Mouse (Mus musculus): ENCODE measurements around the gene Gm16429.
"Not testable (repeated sequence)": the region's sequence is repeated elsewhere in the genome, so short reads cannot be mapped to it uniquely, and the experiment has no call there.

Gene Gm16429

GRCm38 (mm10) chr5:93928952-93929351 is at the start of gene Gm16429:
Gm16429 (minus strand) TSS chr5:93929052.
- not testable (repeated sequence) for DNase-seq (ENCODE audit: low spot score)

All from ovary, postnatal 36 days (tissue).